ENCODE assay signal across 14 mouse cellular contexts in genomic region chr12:12351816-12352552, GRCm38 (mm10).
A peak's percentile ranks its signal among the peaks of the same experiment; 100 is the strongest.
DNase-seq lines count a peak whose midpoint lies in the region; ATAC-seq lines count a peak whose summit lies in the region.
"Had no signal": no experiment of that assay in that cellular context is flagged by ENCODE, and none has a peak within 500 bp of the region (broad histone marks: within the 10 kb centered on the region; RNA-seq: fewer than 3 reads in every experiment).

No protein-coding gene starts in this region.

- no peak for DNase-seq in heart, adult 11 months
- no peak for DNase-seq in neural tube, embryonic 11.5 days (ENCODE audit: low spot score)
- DNase-seq in neural tube, embryonic 10.5 days (ENCODE audit: extremely low spot score, low spot score) = no peak
- no peak for DNase-seq in adrenal gland, postnatal 36 days
- no peak for DNase-seq in liver
- DNase-seq: cerebellum, adult 9-10 months; gastrocnemius, adult 2 months; kidney, postnatal 10 days; lung, adult 18-20 months had no signal

- ATAC-seq in heart, embryonic 14.5 days (ENCODE audit: insufficient number of reproducible peaks, insufficient read depth, low FRiP score, low read depth) = no peak
- ATAC-seq in neural tube, embryonic 11.5 days (ENCODE audit: insufficient read depth, low FRiP score, low TSS enrichment) = 0 out of 2 replicates have a peak, but pooled peaks have one; percentile 20
- ATAC-seq in megakaryocyte progenitor cell, adult 5-6 weeks (replicated peaks; ENCODE audit: poor library complexity) = peak; percentile 42
- ATAC-seq: forebrain, embryonic 14.5 days; midbrain, embryonic 15.5 days had no signal

- H3K9me3 ChIP-seq in heart, embryonic 14.5 days (ENCODE audit: control insufficient read depth, low read length) = no peaks in the 10 kb centered on the region
- no peaks in the 10 kb centered on the region for H3K9me3 ChIP-seq in neural tube, embryonic 11.5 days (ENCODE audit: control insufficient read depth, low read length)
- H3K9me3 ChIP-seq: midbrain, embryonic 15.5 days had no signal

- no peak overlapping the region for H3K4me2 ChIP-seq in heart, embryonic 14.5 days (ENCODE audit: low read length)
- no peak overlapping the region for H3K4me2 ChIP-seq in neural tube, embryonic 11.5 days (ENCODE audit: low read depth)
- H3K4me2 ChIP-seq: midbrain, embryonic 15.5 days had no signal

- no peak overlapping the region for H3K4me3 ChIP-seq in heart, embryonic 14.5 days (ENCODE audit: control insufficient read depth in 1 of 2, insufficient read depth in 1 of 2, low read depth in 1 of 2, low read length in 2 of 2)
- H3K4me3 ChIP-seq in neural tube, embryonic 11.5 days (ENCODE audit: low read depth, low read length) = no peak overlapping the region
- H3K4me3 ChIP-seq: gastrocnemius, adult 2 months; layer of hippocampus, adult 2 months; midbrain, embryonic 15.5 days had no signal

- H3K9ac ChIP-seq in heart, embryonic 14.5 days (ENCODE audit: low read length) = 0 out of 2 replicates have a peak overlapping the region, but pooled peaks have one; percentile 30
- H3K9ac ChIP-seq in neural tube, embryonic 11.5 days (ENCODE audit: low read length) = no peak overlapping the region
- H3K9ac ChIP-seq: midbrain, embryonic 15.5 days had no signal

- no peaks in the 10 kb centered on the region for H3K27me3 ChIP-seq in heart, embryonic 14.5 days (ENCODE audit: control insufficient read depth, insufficient read depth, low read length)
- no peaks in the 10 kb centered on the region for H3K27me3 ChIP-seq in neural tube, embryonic 11.5 days (ENCODE audit: control insufficient read depth, insufficient read depth, low read length)
- H3K27me3 ChIP-seq: midbrain, embryonic 15.5 days had no signal

- WGBS in heart, embryonic 14.5 days = 44% methylated on average over 11 of the region's 11 CpGs
- WGBS in neural tube, embryonic 11.5 days = 47% methylated on average over 11 of the region's 11 CpGs

- peaks cover 6% of the 10 kb centered on the region; the same call in 1 of the 2 replicates for H3K36me3 ChIP-seq in heart, embryonic 14.5 days (ENCODE audit: control insufficient read depth, insufficient read depth, low read length)
- H3K36me3 ChIP-seq in neural tube, embryonic 11.5 days (ENCODE audit: control insufficient read depth, insufficient read depth, low read length) = no peaks in the 10 kb centered on the region
- H3K36me3 ChIP-seq: midbrain, embryonic 15.5 days had no signal

- H3K27ac ChIP-seq in heart, embryonic 14.5 days (replicated peaks in 1 of 2; ENCODE audit: control insufficient read depth in 1 of 2, insufficient read depth in 1 of 2, low read depth in 2 of 2, low read length in 2 of 2) = peak overlapping the region in 1 of 2 experiments; percentile 67; a peak in 2 of 4 replicates
- H3K27ac ChIP-seq in neural tube, embryonic 11.5 days (ENCODE audit: low read depth, low read length) = 0 out of 2 replicates have a peak overlapping the region, but pooled peaks have one; percentile 42
- H3K27ac ChIP-seq: gastrocnemius, adult 2 months; layer of hippocampus, adult 2 months; midbrain, embryonic 15.5 days had no signal

- H3K4me1 ChIP-seq in heart, embryonic 14.5 days (ENCODE audit: control insufficient read depth in 2 of 2, insufficient read depth in 2 of 2, low read length in 2 of 2) = peaks cover 11 to 36% of the 10 kb centered on the region in 2 experiments
- peaks cover 6% of the 10 kb centered on the region; the same call in 1 of the 2 replicates for H3K4me1 ChIP-seq in neural tube, embryonic 11.5 days (ENCODE audit: control insufficient read depth, insufficient read depth, low read length)
- H3K4me1 ChIP-seq: midbrain, embryonic 15.5 days had no signal
